Mouse (Mus musculus) erythroblast, adult 5-6 weeks (primary cell): ENCODE results near the gene Lyzl4. TPM values are rescaled to one million over a fixed set of nuclear protein-coding genes. Genes with fewer than 3 reads are reported as not detected.

ENCODE experiments used
- ATAC-seq: replicated peaks from 2 replicates; pipeline ENCODE4 v1.8.0; 2016; ENCODE audit warnings: moderate number of reproducible peaks, mild to moderate bottlenecking, moderate TSS enrichment, inconsistent platforms; ENCODE audit not compliant: poor library complexity, low FRiP score, severe bottlenecking
- total RNA-seq, 2 experiments: library from RNA; stranded (forward) in 1 of 2; stranded (reverse) in 1 of 2; fragments of 150-400 nt in 1 of 2; fragments of 200-764, 138-1000 nt in 1 of 2; gene quantifications; 2 replicates each; pipeline versions ENCODE4 v1.2.3 to v1.2.4; 2015 to 2017; ENCODE audit warnings: low replicate concordance in 2 of 2

The Lyzl4 gene
- total RNA-seq, 2 experiments from 2014 or later: not detected

DNA sequence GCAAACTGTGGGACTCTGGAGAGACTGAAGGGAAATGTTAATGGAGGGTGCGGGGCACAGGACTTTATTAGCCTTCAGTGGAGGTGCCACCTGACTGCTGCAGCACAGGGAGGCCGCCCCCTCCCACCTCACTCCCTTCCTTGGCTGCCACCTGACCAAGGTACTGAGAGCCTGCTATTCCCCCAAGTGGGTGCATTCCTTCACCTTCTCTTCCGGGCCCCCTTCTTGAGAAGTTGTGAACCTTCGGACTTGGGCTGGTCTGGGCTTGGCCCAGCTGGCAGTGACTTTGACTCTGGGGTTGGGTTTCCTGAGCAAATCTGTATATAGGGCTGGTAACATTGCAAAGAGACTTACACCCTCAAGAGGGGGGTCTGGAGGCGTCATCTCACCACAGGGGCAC is 14.4 kb upstream of the Lyzl4 start:
- ATAC-seq: no peak

DNA sequence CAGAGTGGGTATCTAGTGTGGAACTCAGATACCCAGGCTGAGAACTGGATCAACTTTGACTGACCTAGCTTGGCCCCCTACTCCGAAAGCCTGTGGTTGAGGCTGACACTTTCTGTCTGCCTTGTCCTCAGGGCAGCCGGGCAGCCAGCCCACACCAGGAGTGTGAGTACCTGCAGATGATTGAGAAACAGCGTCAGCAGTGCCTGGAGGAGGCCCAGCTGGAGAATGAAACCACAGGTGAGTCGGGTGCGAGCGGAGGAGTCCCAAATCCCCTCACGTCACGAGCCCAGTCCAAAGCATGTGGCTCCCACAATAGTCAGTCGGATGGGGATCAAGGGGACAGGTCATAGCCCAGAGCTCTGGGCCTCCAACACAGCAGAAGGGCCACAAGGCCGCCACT is 11.8 kb upstream of the Lyzl4 start:
- ATAC-seq: no peak

DNA sequence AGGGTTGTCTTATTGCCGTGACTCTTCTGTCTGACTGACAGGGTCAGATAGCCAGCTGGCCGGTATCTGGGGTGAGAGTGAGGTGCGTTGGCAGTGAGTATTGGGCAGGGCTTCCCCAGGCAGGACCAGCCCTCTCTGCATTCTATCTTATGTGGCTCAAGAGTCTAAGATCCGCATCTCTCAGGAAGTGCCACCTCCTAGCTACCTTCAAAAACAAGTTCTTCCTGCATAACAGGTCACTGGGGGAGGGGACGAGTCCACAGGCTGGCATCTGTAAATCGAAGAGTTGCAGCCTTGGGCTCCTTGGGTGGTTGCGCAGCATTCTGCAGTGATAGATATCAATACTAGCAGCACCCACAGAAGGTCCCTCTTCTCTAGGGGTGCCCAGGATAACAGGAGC is 5.1 kb upstream of the Lyzl4 start:
- ATAC-seq: no peak

DNA sequence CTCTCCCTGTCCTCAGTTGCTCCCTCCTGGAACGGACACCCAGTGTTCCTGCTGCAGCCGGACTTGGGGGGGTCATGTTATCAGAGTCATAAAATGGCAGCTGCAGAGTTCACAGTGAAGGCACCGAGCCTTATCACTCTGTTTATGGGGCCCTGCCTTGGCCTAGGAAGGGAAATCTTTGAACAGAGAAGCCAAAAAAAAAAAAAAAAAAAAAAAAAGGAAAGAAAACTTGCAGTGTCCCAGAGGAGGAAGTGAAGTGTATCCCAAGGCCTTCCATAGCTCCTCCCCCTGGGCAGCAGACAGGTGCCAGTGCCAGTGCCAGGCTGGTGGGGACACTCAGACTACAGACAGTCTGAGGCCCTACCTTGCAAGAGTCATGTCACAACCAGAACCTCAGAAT is 3.0 kb upstream of the Lyzl4 start:
- no peak for ATAC-seq

DNA sequence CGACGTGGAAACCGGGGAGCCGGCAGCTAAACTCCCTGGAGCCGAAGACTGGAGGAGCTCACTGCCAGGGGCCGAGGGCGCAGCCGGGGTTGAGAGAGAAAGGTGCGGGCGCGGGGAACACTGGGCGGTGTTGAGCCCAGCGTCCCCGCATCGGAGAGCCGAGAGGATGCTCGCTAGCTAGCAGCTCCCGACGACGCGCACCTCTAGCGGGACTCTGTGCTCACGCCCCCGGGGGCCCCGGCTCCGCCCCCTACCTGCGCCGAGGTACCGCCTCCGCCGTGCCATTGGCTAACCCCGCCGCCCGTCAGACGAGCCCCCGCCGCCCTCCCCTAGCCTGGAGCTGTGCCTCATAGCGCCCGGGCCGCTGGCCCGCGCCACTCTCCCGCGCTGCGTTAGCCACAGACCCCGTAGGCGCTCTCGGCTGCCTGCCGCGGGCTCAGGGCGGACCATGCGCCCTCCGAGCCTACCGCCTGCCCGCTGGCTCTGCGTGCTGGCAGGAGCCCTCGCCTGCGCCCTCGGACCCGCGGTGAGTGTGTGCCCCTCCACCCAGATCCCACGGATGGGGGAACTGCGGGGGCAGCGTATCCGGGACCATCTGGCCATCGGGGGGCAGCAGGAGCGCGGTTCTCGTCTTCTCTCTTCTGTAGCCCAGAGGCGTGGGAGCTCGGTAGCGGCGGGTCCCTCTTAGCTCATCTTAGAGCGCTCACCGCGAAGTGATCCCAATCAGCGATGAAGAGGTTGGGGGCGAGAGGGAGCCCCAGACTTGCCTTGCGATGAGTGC is 695 bp upstream of the Lyzl4 start, which contains the start of gene Vipr1:
Gene Vipr1, plus strand, starts transcription at position 316 of the 781 bp plus-strand sequence.
- ATAC-seq: no peak

DNA sequence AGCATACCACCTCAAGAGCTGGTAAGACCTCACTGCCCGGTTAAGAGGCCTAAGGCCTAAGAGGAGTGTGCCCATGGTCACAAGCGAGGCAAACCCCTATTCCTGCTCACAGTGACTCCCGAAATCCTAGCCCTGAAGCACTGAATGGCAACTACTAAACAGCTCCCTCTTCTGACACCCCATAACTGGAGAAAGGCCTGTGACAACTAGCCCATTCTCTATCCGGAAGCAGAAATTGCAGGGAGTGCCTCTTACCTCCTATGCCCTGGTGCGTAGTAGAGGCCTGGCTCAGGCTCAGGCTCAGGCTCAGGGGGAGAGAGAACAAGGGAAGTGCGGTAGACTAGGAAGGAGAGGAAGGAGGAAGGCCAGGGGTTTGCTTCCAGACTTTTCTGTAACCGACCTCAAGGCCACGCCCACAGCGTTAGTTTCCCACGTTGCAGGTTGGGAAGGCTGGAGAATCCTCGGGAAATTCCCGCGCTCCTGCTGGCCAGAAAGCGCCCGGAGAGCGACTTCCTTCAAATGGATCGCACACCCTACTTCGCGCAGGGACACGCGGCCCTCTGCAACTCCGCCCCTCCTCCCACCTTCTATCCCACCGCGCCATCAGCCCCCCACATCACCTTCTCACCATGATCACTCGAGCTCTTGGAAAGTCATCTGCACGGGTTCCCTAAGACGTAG is 521 bp downstream of the Lyzl4 start:
- ATAC-seq: no peak

DNA sequence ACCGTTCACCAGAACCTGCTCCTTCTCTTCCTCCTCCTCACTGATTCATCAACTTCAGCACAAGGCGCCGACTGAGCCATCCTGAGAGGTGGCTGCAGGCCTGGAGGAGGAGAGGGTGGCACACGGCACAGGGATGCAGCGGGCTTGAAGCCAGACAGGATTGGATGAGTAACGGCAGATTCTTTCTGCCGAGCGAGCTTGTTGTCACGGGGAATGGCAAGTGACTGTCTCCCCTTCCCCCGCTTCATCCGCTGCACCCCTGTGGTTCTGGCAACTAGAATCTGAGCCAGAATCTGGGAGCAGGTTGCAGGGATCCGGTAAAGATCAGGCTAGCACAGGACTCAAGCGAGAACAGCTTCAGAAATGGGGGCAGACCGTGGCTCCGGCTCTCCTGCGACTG is 2.1 kb downstream of the Lyzl4 start:
- ATAC-seq: no peak

DNA sequence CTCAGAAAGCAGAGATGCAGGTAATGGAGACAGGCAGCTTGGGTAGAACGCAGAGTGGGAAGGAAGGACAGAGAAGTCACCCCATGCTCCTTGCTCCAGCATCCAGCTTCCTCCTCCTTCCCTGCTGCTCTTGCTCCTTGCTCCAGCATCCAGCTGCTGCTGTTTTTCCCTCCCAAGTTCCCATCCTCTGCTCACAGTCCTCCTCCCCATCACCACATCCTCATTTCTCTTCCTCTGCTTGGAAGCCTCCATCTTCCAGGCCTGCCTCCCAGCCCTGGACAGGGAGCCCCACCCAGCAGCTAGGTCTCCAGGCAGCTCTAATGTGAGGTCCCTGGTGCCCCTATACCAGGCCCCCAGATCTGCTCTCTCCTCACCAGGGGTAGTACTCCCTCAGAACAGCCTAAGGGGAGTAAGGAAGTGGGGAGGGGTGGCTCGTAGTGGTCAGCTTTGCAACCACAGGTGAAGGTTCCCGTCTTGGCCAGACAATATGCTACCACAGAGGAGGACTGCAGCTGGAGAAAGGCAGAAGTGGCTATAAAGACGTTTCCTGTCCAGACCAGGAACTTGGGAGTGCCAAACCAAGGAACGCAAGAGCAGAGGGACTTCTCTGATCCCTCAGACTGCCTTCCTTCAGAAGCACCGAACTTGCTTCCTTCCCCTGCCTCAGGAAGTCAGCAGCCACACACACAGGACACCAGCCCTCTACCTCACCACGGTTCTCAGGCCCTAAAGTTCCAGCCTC is 5.9 kb downstream of the Lyzl4 start:
- ATAC-seq: no peak

DNA sequence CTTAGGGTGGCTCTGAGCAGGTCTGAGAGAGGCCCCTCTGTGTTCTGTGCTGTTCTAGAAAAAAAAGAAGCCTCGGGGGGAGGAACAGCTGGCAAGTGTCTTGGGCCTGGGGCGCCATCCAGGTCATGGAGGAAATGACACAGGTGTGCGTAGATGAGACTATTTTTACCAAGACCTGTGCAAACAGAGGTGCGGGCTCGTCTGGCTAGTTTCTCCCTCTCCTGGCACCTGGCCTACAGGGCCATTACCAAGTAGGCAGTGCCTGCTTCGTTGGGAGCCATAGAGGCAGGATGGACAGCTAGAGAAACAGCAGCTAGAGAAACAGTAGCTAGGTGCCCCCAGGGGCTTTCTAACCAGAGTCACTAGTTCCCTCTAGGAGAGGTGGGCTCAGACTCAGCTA is 8.6 kb downstream of the Lyzl4 start:
- ATAC-seq: no peak

DNA sequence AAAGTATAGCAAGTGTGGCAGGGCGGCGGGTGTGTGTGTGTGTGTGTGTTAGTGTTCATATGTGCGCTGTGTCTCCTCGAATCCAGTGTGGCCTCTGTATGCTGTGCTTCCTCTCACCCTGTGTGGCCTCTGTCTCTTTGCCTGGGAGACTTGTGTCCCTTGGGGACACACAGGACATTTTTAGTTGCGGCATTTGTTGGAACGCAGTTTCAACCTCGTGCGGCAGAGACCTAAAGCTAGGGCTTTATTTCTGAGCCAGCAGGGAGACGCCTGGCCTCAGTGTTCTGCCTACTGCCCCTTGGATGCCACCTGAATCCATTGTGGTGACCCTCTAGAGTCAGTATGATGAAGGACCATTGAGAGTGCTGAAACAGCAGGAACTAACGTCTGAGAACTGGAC is 9.0 kb downstream of the Lyzl4 start:
- ATAC-seq: no peak

DNA sequence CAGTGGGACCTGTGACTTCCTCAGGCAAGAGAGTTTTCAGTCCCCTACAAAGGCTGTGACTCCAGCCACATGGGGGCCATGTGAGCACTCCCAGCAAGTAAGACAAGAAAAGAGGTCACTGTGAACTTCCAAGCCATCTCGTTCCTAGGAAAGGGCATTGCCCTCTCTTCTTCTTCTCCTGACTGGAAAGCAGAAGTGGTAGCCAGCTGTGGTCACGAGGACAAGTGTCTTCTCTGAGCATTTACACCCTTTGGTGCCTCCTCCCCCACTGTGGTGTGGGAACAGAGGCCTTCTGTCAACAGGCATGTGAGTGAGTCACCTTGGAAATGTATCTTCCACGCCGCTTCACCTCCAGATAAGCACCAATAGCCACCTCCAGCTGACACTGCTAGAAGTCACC is 9.9 kb downstream of the Lyzl4 start:
- no peak for ATAC-seq

DNA sequence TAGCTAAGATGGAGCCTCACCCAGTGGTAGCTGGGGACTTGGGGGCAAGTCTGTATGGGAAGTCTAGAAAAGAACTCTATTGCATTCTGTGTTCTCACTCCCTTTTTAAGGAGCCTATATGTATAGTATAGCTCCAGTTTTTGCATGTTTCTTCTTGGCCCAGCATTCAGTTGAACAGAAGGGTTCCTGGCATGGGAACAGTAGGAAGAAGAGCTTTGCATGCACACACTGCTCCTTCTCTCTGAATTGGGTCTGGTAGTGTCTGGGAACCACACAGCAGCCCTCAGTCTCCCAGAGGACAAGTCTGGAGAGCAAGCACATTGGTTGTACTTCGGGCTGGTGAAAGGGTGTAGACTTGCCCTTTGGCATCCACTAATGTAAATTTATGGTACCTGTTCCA is 11.3 kb downstream of the Lyzl4 start:
- no peak for ATAC-seq

DNA sequence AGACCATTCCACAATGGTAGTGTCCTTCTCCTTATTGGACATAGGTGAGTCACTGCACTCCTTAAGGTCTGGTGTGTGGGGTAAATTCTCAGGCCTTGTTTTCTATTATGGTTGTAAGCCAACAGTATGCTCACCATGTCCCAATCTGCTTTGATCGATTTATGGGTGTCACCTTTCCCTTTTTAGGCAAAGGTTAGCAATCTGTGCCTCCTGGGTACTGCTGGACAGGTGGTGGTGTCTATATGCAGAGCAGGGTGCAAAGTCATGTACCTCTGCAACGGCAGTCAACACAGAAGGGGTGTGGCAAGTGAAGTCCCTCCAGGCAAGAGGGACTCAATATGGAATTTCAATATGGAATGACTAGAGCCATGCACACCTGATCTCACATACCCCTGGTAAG is 17.0 kb downstream of the Lyzl4 start:
- ATAC-seq: no peak

DNA sequence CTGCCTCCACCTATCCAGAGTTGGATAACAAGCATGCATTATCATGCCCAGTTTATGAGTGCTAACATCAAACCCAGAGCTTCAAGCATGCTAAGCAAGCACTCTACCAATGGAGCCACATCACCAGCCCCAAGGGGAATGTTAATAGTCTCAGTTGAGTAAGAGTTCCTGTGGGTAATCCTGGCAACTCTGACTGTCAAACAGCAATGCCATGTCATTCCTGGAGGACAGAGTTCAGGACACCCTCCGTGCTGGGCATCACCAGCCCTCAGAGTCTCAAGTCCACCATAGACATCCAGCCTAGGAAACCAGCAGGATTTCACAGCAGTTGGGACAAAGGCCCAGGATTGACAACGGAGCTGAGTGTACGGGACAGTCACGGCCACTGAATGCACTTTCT is 18.7 kb downstream of the Lyzl4 start:
- ATAC-seq: no peak

DNA sequence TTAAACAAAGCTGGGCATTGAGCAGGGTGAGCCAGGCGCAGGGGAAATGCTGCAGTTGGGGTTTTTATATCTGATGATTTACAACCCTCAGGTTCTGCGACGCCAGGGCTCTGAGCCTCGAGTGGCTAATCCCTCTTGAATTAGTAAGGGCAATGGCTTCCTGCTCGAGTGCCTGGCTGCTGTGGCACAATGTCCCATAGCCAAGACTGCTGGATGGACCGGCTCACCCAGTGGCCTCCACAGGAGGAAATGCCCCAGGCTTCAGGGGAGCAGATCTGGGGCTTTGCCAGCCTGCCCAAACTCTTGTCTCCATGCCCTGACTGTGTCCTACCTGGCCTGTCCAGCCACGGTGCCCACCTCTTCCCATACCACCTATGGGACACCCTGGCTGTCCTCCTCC is 22.5 kb downstream of the Lyzl4 start:
- ATAC-seq: no peak

DNA sequence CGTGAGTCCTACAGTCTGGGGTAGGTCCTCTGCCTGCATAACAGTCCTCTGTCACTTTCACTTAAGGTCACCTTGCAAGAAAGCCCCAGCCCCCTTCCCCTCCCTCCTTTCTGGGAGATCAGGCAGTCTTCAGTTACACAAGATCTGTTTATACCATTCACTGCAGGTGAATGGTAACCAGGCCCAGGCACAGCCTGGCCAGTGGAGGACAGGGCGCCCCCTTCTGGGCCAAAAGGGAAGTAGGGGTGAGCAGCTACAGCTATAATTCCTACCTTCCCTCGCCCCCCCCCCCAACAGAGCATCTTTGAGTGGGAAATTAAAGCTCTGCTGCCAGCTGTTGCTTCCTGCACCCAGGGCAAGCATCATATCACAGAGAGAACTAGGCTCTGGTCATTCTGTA is 25.4 kb downstream of the Lyzl4 start:
- ATAC-seq: no peak

DNA sequence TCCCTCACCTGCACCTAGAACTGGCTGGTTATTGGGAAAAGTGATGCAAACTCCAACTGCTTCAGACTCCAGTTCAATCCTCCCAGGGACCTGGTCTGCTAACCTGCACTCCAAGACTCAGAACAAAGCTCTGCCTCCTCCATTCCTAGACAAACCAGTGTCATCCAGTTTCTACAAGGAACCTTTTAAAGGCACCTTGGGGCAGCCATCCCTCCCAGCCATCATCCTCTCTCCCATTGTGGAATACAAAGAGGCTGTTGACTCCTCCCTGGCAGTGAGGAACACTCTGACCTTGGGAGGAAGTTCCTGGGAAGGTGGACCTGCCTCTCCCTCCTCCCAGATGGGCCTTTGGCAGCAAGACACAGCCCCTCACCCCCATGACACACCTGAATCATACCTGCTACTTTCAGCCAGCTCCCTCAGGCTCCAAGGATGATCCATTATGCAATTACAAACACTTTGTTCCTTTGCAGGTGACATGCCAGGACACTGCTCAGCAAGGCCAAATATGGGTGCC is 27.6 kb downstream of the Lyzl4 start:
- no peak for ATAC-seq

DNA sequence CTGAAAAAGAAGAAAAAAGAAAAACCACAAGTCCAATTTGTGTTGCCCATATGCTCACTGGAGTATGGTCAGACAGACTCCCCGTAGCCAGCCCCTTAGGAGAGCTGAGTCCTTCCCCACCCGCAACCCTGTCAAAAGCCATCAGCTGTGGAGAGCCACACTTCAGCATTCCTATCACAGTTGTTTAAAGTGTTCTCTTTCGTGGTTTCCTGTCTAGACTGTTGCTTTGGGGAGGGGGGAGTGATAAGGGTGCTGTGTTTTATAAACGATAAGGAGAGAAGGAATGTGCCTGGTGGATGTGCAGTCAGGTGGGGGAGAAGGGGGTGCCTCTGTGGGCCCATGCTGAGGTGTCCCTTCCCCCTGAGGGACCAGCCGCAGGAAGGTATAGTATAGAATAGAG is 28.7 kb downstream of the Lyzl4 start:
- ATAC-seq: no peak

DNA sequence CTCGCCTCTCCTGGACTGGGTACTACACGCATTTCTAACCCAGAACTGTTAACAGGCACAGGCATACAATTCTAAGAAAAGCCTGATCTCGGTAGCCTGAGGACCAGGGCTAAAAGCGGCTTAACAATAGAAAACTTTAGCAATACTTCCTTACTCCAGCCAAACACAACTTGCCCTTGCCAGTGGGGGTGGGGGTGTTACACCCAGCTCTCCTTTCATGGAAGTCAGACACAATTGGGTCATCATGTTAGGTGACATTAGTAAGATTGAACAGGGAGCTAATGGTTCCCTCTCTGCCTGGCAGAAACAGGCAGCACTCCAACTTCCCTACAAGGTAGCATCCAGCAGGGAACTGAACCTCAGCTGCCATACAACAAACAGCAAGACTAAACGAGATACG is 32.5 kb downstream of the Lyzl4 start:
- no peak for ATAC-seq

DNA sequence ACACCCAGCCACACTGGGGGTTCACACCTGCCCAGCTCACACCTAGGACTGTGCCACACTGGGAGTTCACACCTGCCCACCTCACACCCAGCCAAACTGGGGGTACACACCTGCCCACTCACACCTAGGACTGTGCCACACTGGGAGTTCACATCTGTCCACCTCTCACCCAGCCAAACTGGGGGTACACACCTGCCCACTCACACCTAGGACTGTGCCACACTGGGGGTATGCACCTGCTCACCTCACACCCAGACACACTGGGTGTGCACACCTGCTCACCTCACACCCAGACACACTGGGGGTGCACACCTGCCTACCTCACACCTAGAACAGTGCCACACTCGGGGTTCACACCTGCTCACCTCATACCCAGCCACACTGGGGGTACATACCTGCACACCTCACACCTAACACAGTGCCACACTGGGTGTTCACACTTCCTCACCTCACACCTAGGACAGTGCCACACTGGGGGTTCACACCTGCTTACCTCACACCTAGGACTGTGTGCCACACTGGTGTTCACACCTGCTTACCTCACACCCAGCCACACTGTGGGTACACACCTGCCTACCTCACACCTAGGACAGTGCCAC is 35.3 kb downstream of the Lyzl4 start:
- ATAC-seq: 0 out of 2 replicates have a peak, but pooled peaks have one; percentile 34
